Mouse (Mus musculus): Measurements from ENCODE around the gene Hist1h2bh. TPM values are rescaled to one million over a fixed set of nuclear protein-coding genes. Genes with fewer than 3 reads are reported as not detected.
"Not testable (repeated sequence)": the region's sequence is repeated elsewhere in the genome, so short reads cannot be mapped to it uniquely, and the experiment has no call there.

Gene Hist1h2bh
- polyA plus RNA-seq, 1 experiment from 2014 or later = 0.94 TPM

DNA sequence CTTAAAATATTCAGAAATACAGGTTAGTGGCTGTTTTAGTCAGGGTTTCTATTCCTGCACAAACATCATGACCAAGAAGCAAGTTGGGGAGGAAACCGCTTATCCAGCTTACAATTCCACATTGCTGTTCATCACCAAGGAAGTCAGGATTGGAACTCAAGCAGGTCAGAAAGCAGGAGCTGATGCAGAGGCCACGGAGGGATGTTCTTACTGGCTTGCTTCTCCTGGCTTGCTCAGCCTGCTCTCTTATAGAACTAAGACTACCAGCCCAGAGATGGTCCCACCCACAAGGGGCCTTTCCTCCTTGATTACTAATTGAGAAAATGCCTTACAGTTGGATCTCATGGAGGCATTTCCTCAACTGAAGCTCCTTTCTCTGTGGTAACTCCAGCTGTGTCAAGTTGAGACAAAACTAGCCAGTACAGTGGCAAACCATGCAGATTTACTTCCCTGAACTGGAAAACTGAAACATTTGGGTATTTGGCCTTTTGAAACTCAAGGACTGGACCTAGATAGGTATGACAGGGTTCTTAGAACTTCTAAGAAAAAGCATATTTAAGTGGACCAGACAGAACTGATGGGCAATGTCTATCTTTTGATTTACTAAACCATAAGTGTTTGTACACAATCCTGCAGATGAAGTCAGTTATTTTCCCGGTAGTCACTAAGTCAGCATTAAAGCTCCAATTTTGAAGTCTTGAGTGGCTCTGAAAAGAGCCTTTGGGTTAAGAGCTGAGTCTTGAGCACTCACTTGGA is 789 bp downstream of the Hist1h2bh start:
- Histone ChIP-seq H3K9ac (ENCODE audit: low read depth, low read length) (peak overlapping the region; percentile 66), H3K4me3 (ENCODE audit: low read length) (peak overlapping the region; percentile 52), H3K27ac (ENCODE audit: low read length) (peak overlapping the region; percentile 75), H3K4me2 (ENCODE audit: low read depth, low read length) (peak overlapping the region; percentile 60)
- not testable (repeated sequence) for H3K36me3 ChIP-seq (ENCODE audit: control insufficient read depth, insufficient read depth, low read length); ATAC-seq; H3K27me3 ChIP-seq (replicated peaks; ENCODE audit: control insufficient read depth, insufficient read depth, low read length); H3K9me3 ChIP-seq (ENCODE audit: control insufficient read depth, low read length); H3K4me1 ChIP-seq (ENCODE audit: control insufficient read depth, insufficient read depth, low read length)
- 12% methylated on average over 3 of the region's 3 CpGs for WGBS

DNA sequence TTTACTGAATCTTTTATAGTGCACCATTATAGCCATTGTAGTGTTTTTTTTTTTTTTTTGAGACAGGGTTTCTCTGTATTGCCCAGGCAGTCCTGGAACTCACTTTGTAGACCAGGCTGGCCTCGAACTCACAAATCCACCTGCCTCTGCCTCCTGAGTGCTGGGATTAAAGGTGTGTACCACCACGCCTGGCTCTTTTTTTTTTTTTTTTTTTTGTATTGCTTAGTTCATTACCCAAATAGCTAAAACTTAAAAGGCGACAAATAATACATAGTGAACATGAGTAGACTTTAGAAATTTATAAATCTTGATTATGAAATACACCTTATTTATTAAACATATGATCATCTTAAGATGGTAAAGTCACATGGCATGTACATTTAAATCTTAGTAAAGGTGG is 1.7 kb downstream of the Hist1h2bh start:
- no peaks in the 10 kb centered on the region for H3K27me3 ChIP-seq (replicated peaks; ENCODE audit: control insufficient read depth, insufficient read depth, low read length)
- H3K4me1 ChIP-seq (ENCODE audit: control insufficient read depth, insufficient read depth, low read length) = 0 out of 2 replicates have a peak, but pooled peaks cover 5% of the 10 kb centered on the region
- 91% methylated on average over 3 of the region's 3 CpGs for WGBS
- no peak overlapping the region for H3K4me3 ChIP-seq (ENCODE audit: low read length)
- H3K27ac ChIP-seq (ENCODE audit: low read length) = no peak overlapping the region
- H3K9me3 ChIP-seq (ENCODE audit: control insufficient read depth, low read length) = no peaks in the 10 kb centered on the region
- ATAC-seq = no peak
- no peak overlapping the region for H3K4me2 ChIP-seq (ENCODE audit: low read depth, low read length)
- no peaks in the 10 kb centered on the region for H3K36me3 ChIP-seq (ENCODE audit: control insufficient read depth, insufficient read depth, low read length)
- H3K9ac ChIP-seq (ENCODE audit: low read depth, low read length) = no peak overlapping the region

DNA sequence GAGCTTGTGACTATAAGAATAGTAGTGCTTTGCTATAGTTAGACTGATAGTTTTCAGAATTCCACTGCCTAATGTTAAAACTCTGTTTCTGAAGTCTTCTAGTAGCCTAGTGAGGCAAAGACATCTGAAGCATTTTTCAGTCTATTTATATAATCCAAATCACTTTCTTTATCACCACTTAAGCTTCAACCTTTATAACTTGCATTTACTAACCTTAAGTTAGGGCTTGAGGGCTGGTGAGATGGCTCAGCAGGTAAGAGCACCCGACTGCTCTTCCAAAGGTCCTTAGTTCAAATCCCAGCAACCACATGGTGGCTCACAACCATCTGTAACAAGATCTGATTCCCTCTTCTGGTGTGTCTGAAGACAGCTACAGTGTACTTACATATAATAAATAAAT is 3.4 kb downstream of the Hist1h2bh start:
- not testable (repeated sequence) for H3K4me3 ChIP-seq (ENCODE audit: low read length); H3K4me1 ChIP-seq (ENCODE audit: control insufficient read depth, insufficient read depth, low read length); H3K36me3 ChIP-seq (ENCODE audit: control insufficient read depth, insufficient read depth, low read length); ATAC-seq; H3K9ac ChIP-seq (ENCODE audit: low read depth, low read length); H3K27me3 ChIP-seq (replicated peaks; ENCODE audit: control insufficient read depth, insufficient read depth, low read length); H3K9me3 ChIP-seq (ENCODE audit: control insufficient read depth, low read length); H3K27ac ChIP-seq (ENCODE audit: low read length); H3K4me2 ChIP-seq (ENCODE audit: low read depth, low read length)
- 62% methylated on average over 1 of the region's 1 CpGs for WGBS

DNA sequence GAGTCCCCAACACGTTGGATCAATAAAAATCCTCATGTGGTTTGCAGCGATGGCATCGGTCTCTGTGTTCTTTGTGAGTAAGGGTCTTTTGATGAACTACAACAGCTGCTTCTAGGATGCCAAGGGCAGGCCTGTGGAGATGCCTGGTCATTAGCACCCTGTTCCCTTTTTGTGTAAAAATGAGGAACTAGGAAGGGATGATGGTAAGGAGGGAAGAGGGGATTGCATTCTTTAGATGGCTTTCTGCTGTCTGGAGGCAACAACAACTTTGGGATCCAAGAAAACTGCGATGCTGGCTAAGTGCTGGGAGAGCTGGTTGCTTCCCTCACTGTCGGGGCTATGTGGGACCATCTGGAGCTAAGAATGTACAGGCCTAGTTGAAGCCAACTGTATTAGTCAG is 4.9 kb downstream of the Hist1h2bh start:
- no peak overlapping the region for H3K4me3 ChIP-seq (ENCODE audit: low read length)
- H3K9ac ChIP-seq (ENCODE audit: low read depth, low read length) = no peak overlapping the region
- no peaks in the 10 kb centered on the region for H3K9me3 ChIP-seq (ENCODE audit: control insufficient read depth, low read length)
- ATAC-seq = no peak
- H3K4me2 ChIP-seq (ENCODE audit: low read depth, low read length) = no peak overlapping the region
- WGBS = 76% methylated on average over 5 of the region's 5 CpGs
- no peaks in the 10 kb centered on the region for H3K36me3 ChIP-seq (ENCODE audit: control insufficient read depth, insufficient read depth, low read length)
- no peaks in the 10 kb centered on the region for H3K27me3 ChIP-seq (replicated peaks; ENCODE audit: control insufficient read depth, insufficient read depth, low read length)
- H3K4me1 ChIP-seq (ENCODE audit: control insufficient read depth, insufficient read depth, low read length) = peaks cover 9% of the 10 kb centered on the region; the same call in 1 of the 2 replicates
- H3K27ac ChIP-seq (ENCODE audit: low read length) = no peak overlapping the region

DNA sequence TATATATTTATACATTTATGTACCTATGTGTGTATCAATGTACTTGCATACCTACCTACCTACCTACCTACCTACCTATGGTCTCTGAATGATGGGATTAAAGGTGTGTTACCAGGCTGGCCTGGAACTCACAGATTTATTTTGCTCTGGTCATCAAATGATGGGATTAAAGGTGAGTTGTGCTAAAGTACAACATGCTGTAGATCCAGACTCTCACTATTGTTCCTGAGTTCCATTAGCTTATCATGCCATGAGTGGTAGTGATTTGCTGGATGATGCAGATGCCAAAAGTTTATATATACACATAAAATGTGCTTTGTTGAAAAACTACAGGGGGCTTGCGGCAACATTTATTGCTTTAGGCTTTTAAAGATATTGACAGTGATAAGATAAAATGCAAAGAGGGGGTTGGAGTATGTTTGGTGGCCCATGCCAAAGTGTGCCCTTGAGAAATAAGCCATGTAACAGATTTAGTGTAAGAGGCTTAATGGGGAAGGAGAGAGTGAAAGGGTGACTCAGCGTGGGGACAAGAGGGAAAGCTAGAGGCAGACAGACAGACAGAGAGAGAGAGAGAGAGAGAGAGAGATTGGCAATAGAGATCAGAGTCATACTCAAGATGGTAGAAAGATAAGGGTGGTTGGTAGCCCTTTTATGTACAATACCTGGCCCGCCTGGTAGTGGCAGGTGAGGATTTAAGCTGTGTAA is 6.0 kb downstream of the Hist1h2bh start:
- Histone ChIP-seq H3K27ac (ENCODE audit: low read length) (no peak overlapping the region), H3K27me3 (replicated peaks; ENCODE audit: control insufficient read depth, insufficient read depth, low read length) (no peaks in the 10 kb centered on the region), H3K4me3 (ENCODE audit: low read length) (no peak overlapping the region), H3K4me2 (ENCODE audit: low read depth, low read length) (peak overlapping the region; percentile 12; the same call in 1 of the 2 replicates), H3K36me3 (ENCODE audit: control insufficient read depth, insufficient read depth, low read length) (no peaks in the 10 kb centered on the region), H3K9ac (ENCODE audit: low read depth, low read length) (no peak overlapping the region), H3K9me3 (ENCODE audit: control insufficient read depth, low read length) (no peaks in the 10 kb centered on the region), H3K4me1 (ENCODE audit: control insufficient read depth, insufficient read depth, low read length) (peaks cover 20% of the 10 kb centered on the region)
- no peak for ATAC-seq
- WGBS = 68% methylated on average over 3 of the region's 3 CpGs

DNA sequence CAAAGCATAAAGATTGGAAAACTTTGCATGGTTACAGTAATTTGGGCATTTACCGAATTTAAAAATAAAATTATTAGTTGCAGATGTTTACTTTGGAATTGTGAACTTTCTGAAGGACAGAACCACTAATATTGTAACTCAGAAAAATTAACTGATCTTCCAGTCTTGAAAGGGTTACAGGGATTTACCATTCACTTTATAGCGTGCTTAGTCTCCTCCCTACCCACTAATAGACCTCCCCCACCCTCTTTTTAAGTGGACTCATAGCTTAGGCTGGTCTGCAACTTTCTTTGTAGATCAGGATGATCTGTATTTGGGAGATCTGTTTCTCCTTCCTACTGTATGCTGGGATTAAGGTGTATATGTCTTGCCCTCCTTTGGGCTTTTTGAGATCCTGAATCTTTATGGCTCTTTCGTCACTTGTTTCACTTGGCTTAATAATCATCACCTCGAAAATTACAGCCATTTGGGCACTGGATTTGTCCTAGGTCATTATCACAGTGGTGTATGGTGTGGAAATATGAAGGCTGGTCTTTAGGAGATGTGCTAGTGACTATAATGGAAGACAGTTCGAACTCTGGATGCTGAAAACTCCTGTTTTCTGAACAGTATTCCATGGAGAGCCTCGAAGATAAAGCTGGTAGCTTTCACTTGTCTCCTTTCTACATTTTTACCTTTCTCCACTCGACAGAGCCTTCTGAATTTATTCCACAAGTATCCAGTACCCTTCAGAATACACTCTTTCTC is 6.9 kb downstream of the Hist1h2bh start:
- Histone ChIP-seq H3K36me3 (ENCODE audit: control insufficient read depth, insufficient read depth, low read length) (no peaks in the 10 kb centered on the region), H3K27ac (ENCODE audit: low read length) (peak overlapping the region; percentile 35)

GRCm38 (mm10) chr13:23535137-23536075 is 7.8 kb downstream of the Hist1h2bh start, which contains the start of gene Hist1h3g:
Gene Hist1h3g, plus strand, starts transcription at chr13:23535422.
- peak; percentile 91 for ATAC-seq
- H3K4me2 ChIP-seq (ENCODE audit: low read depth, low read length) = peak within 1 kb of the TSS; percentile 65
- H3K36me3 ChIP-seq (ENCODE audit: control insufficient read depth, insufficient read depth, low read length); H3K27me3 ChIP-seq (replicated peaks; ENCODE audit: control insufficient read depth, insufficient read depth, low read length); H3K9me3 ChIP-seq (ENCODE audit: control insufficient read depth, low read length): not testable (repeated sequence)
- H3K4me1 ChIP-seq (ENCODE audit: control insufficient read depth, insufficient read depth, low read length) = peaks cover 21% of the 10 kb centered on the region
- peak within 1 kb of the TSS; percentile 55 for H3K4me3 ChIP-seq (ENCODE audit: low read length)
- H3K27ac ChIP-seq (ENCODE audit: low read length) = peak within 1 kb of the TSS; percentile 98
- 1% methylated on average over 37 of the region's 62 CpGs for WGBS
- H3K9ac ChIP-seq (ENCODE audit: low read depth, low read length) = peak within 1 kb of the TSS; percentile 68

More for the DNA sequence above, 6.9 kb downstream of the Hist1h2bh start:
- peak overlapping the region; percentile 44 for H3K4me3 ChIP-seq (ENCODE audit: low read length)
- peaks cover 21% of the 10 kb centered on the region for H3K4me1 ChIP-seq (ENCODE audit: control insufficient read depth, insufficient read depth, low read length)
- peak overlapping the region; percentile 62 for H3K9ac ChIP-seq (ENCODE audit: low read depth, low read length)
- ATAC-seq = no peak
- no peaks in the 10 kb centered on the region for H3K27me3 ChIP-seq (replicated peaks; ENCODE audit: control insufficient read depth, insufficient read depth, low read length)
- H3K9me3 ChIP-seq (ENCODE audit: control insufficient read depth, low read length) = no peaks in the 10 kb centered on the region
- 12% methylated on average over 7 of the region's 7 CpGs for WGBS
- peak overlapping the region; percentile 65 for H3K4me2 ChIP-seq (ENCODE audit: low read depth, low read length)

- H3K27me3 ChIP-seq (replicated peaks; ENCODE audit: control insufficient read depth, insufficient read depth, low read length) = no peaks in the 10 kb centered on the region
- ATAC-seq = peak; percentile 34
- H3K4me3 ChIP-seq (ENCODE audit: low read length) = peak overlapping the region; percentile 55
- H3K9ac ChIP-seq (ENCODE audit: low read depth, low read length) = peak overlapping the region; percentile 67
- no peaks in the 10 kb centered on the region for H3K36me3 ChIP-seq (ENCODE audit: control insufficient read depth, insufficient read depth, low read length)
- H3K9me3 ChIP-seq (ENCODE audit: control insufficient read depth, low read length) = no peaks in the 10 kb centered on the region
- peaks cover 21% of the 10 kb centered on the region for H3K4me1 ChIP-seq (ENCODE audit: control insufficient read depth, insufficient read depth, low read length)
- H3K4me2 ChIP-seq (ENCODE audit: low read depth, low read length) = peak overlapping the region; percentile 65
- H3K27ac ChIP-seq (ENCODE audit: low read length) = peak overlapping the region; percentile 98
- under 1% methylated on average over 15 of the region's 15 CpGs for WGBS
These were observed 8.6 kb downstream of the Hist1h2bh start for GRCm38 (mm10) chr13:23534368-23535131.

Measured in intestine, embryonic 16.5 days (tissue).